Mouse (Mus musculus) embryonic facial prominence, embryonic 11.5 days (tissue): ENCODE measurements around the gene Samd4. TPM values are rescaled to one million over a fixed set of nuclear protein-coding genes. Genes with fewer than 3 reads are reported as not detected.
A peak's percentile ranks its signal among the peaks of the same experiment; 100 is the strongest.

ENCODE experiments used
- ATAC-seq: fragments of 200-750 bp; cut with Nextera tagmentation; replicated peaks from 2 replicates; pipeline ENCODE4 v1.8.0; 2017; ENCODE audit warnings: low read depth; ENCODE audit not compliant: insufficient number of reproducible peaks, low FRiP score, low TSS enrichment
- DNase-seq: peaks from one replicate; pipeline ENCODE4 v3.0.0-alpha.2; 2015; ENCODE audit warnings: low spot score
- H3K27ac ChIP-seq: fragments of 300-500 bp; sonication (generic); replicated peaks from 2 replicates; pipeline ENCODE4 v1.5.1; 2014; ENCODE audit warnings: mild to moderate bottlenecking, low read depth, low read length, control low read depth
- H3K27me3 ChIP-seq: fragments of 300-500 bp; sonication (generic); 2 replicates; pipeline ENCODE4 v1.6.1; 2014; ENCODE audit warnings: mild to moderate bottlenecking, low read length, moderate library complexity, mixed read lengths; ENCODE audit not compliant: control insufficient read depth, insufficient read depth
- H3K36me3 ChIP-seq: fragments of 300-500 bp; sonication (generic); replicated peaks from 2 replicates; pipeline ENCODE4 v1.6.1; 2014; ENCODE audit warnings: low read depth, mild to moderate bottlenecking, low read length, moderate library complexity, mixed read lengths; ENCODE audit not compliant: control insufficient read depth, insufficient read depth
- H3K4me1 ChIP-seq: fragments of 300-500 bp; sonication (generic); 2 replicates; pipeline ENCODE4 v1.6.1; 2014; ENCODE audit warnings: low read length, mixed read lengths; ENCODE audit not compliant: control insufficient read depth, insufficient read depth
- H3K4me2 ChIP-seq: fragments of 300-500 bp; sonication (generic); 2 replicates; pipeline ENCODE4 v1.6.1; 2014; ENCODE audit warnings: low read depth, mild to moderate bottlenecking, control low read depth, low read length, moderate library complexity
- H3K4me3 ChIP-seq: fragments of 300-500 bp; sonication (generic); 2 replicates; pipeline ENCODE4 v1.5.1; 2014; ENCODE audit warnings: low read depth, low read length, control low read depth
- H3K9ac ChIP-seq: fragments of 300-500 bp; sonication (generic); replicated peaks from 2 replicates; pipeline ENCODE4 v1.6.1; 2014; ENCODE audit warnings: mild to moderate bottlenecking, control low read depth, low read length
- H3K9me3 ChIP-seq: fragments of 300-500 bp; sonication (generic); replicated peaks from 2 replicates; pipeline ENCODE4 v1.6.1; 2016; ENCODE audit warnings: mild to moderate bottlenecking, low read length, inconsistent platforms, mixed read lengths; ENCODE audit not compliant: control insufficient read depth
- WGBS: fragments of 180-500 bp; shearing (Covaris S2); extraction: QIAGEN DNeasy Blood & Tissue Kit; methylation state at CpG from one replicate; pipeline ENCODE4 v1.1.7; 2014; 5-methylcytosine and 5-hydroxymethylcytosine counted together
- polyA plus RNA-seq: library from polyadenylated mRNA; unstranded; fragments of >200 nt; fragmentation: Nextera tagmentation; extraction: Ambion mirVana; gene quantifications from 2 replicates; pipeline ENCODE4 v1.2.1, GENCODE M21; 2014

Gene Samd4
- polyA plus RNA-seq, 1 experiment from 2014 or later = 3.5 TPM

- no peaks in the 10 kb centered on the region for H3K9me3 ChIP-seq
- 87% methylated on average over 7 of the region's 7 CpGs for WGBS
- H3K4me3 ChIP-seq = no peak overlapping the region
- no peaks in the 10 kb centered on the region for H3K27me3 ChIP-seq
- H3K4me1 ChIP-seq = no peaks in the 10 kb centered on the region
- no peak for DNase-seq
- no peak for ATAC-seq
- no peak overlapping the region for H3K9ac ChIP-seq
- H3K36me3 ChIP-seq = no peaks in the 10 kb centered on the region
- no peak overlapping the region for H3K27ac ChIP-seq
- H3K4me2 ChIP-seq = no peak overlapping the region
Measured at GRCm38 (mm10) chr14:46994704-46995103, 112.0 kb downstream of the Samd4 start.

GRCm38 (mm10) chr14:46999321-47000025 is 116.8 kb downstream of the Samd4 start:
- no peak for ATAC-seq
- DNase-seq = no peak
- H3K27ac ChIP-seq = no peak overlapping the region
- no peak overlapping the region for H3K4me2 ChIP-seq
- H3K4me3 ChIP-seq = no peak overlapping the region
- no peaks in the 10 kb centered on the region for H3K36me3 ChIP-seq
- H3K27me3 ChIP-seq = no peaks in the 10 kb centered on the region
- WGBS = 62% methylated on average over 9 of the region's 9 CpGs
- H3K9ac ChIP-seq = no peak overlapping the region
- H3K9me3 ChIP-seq = no peaks in the 10 kb centered on the region
- H3K4me1 ChIP-seq = no peaks in the 10 kb centered on the region; the same call in 1 of the 2 replicates

- Histone ChIP-seq H3K4me1 (no peaks in the 10 kb centered on the region; the same call in 1 of the 2 replicates), H3K27ac (no peak overlapping the region), H3K4me2 (no peak overlapping the region), H3K4me3 (no peak overlapping the region), H3K36me3 (no peaks in the 10 kb centered on the region), H3K9me3 (no peaks in the 10 kb centered on the region), H3K9ac (no peak overlapping the region), H3K27me3 (no peaks in the 10 kb centered on the region)
- no peak for ATAC-seq
- DNase-seq = no peak
- WGBS = 75% methylated on average over 11 of the region's 11 CpGs
Measured at GRCm38 (mm10) chr14:47000096-47000736, 117.6 kb downstream of the Samd4 start.

- 62% methylated on average over 24 of the region's 24 CpGs for WGBS
Measured at GRCm38 (mm10) chr14:47000786-47001761, 118.4 kb downstream of the Samd4 start.

GRCm38 (mm10) chr14:47004161-47004560 is 121.5 kb downstream of the Samd4 start:
- DNase-seq (peak; percentile 39), ATAC-seq (no peak)
- Histone ChIP-seq H3K36me3 (no peaks in the 10 kb centered on the region), H3K27ac (no peak overlapping the region), H3K4me1 (no peaks in the 10 kb centered on the region; the same call in 1 of the 2 replicates), H3K9me3 (no peaks in the 10 kb centered on the region), H3K27me3 (no peaks in the 10 kb centered on the region), H3K4me3 (no peak overlapping the region), H3K4me2 (no peak overlapping the region), H3K9ac (no peak overlapping the region)
- 27% methylated on average over 3 of the region's 3 CpGs for WGBS

More at GRCm38 (mm10) chr14:47000786-47001761, 118.4 kb downstream of the Samd4 start:
- Histone ChIP-seq H3K27ac (no peak overlapping the region), H3K9me3 (no peaks in the 10 kb centered on the region), H3K27me3 (no peaks in the 10 kb centered on the region), H3K4me1 (no peaks in the 10 kb centered on the region; the same call in 1 of the 2 replicates), H3K4me2 (no peak overlapping the region), H3K4me3 (no peak overlapping the region), H3K9ac (no peak overlapping the region), H3K36me3 (no peaks in the 10 kb centered on the region)
- DNase-seq = peak; percentile 18
- ATAC-seq = 0 out of 2 replicates have a peak, but pooled peaks have one; percentile 29

- no peaks in the 10 kb centered on the region for H3K9me3 ChIP-seq
- no peaks in the 10 kb centered on the region; the same call in 1 of the 2 replicates for H3K4me1 ChIP-seq
- no peak for ATAC-seq
- no peak overlapping the region for H3K4me2 ChIP-seq
- peak; percentile 36 for DNase-seq
- 60% methylated on average over 18 of the region's 18 CpGs for WGBS
- no peaks in the 10 kb centered on the region for H3K27me3 ChIP-seq
- H3K36me3 ChIP-seq = no peaks in the 10 kb centered on the region; the same call in 1 of the 2 replicates
- no peak overlapping the region for H3K27ac ChIP-seq
- no peak overlapping the region for H3K9ac ChIP-seq
- no peak overlapping the region for H3K4me3 ChIP-seq
Measured at GRCm38 (mm10) chr14:47011171-47012139, 128.8 kb downstream of the Samd4 start.

- Histone ChIP-seq H3K27ac (no peak overlapping the region), H3K4me2 (no peak overlapping the region), H3K9ac (no peak overlapping the region), H3K36me3 (no peaks in the 10 kb centered on the region), H3K27me3 (no peaks in the 10 kb centered on the region), H3K9me3 (no peaks in the 10 kb centered on the region), H3K4me3 (no peak overlapping the region), H3K4me1 (no peaks in the 10 kb centered on the region; the same call in 1 of the 2 replicates)
- 85% methylated on average over 3 of the region's 3 CpGs for WGBS
- no peak for DNase-seq
- ATAC-seq = no peak
Measured at GRCm38 (mm10) chr14:47015618-47016017, 133.0 kb downstream of the Samd4 start.
